8 mouse cellular contexts compared by ENCODE assay signal in genomic region chr5:147758640-147759319, GRCm38 (mm10). TPM values are rescaled to one million over a fixed set of nuclear protein-coding genes. Genes with fewer than 3 reads are reported as not detected.
DNase-seq lines count a peak whose midpoint lies in the region; ATAC-seq and TF ChIP-seq lines count a peak whose summit lies in the region.

No protein-coding gene starts in this region.

- no peaks in the 10 kb centered on the region for H3K9me3 ChIP-seq in kidney, postnatal 0 days (replicated peaks; ENCODE audit: low read length)

- H3K27me3 ChIP-seq in kidney, postnatal 0 days (ENCODE audit: insufficient read depth, low read length), result no peaks in the 10 kb centered on the region

- H3K4me2 ChIP-seq in kidney, postnatal 0 days (ENCODE audit: low read length), result peak overlapping the region; percentile 47

- 55% methylated on average over 9 of the region's 9 CpGs for WGBS in kidney, postnatal 0 days
- 17% methylated on average over 9 of the region's 9 CpGs for WGBS in bone marrow, adult 2 months

- H3K4me3 ChIP-seq in kidney, postnatal 0 days (replicated peaks; ENCODE audit: low read depth, low read length), result peak overlapping the region; percentile 4
- H3K4me3 ChIP-seq in bone marrow, adult 2 months (replicated peaks; ENCODE audit: control insufficient read depth, low read depth, low read length), result peak overlapping the region; percentile 56

- H3K27ac ChIP-seq in kidney, postnatal 0 days, result 0 out of 2 replicates have a peak overlapping the region, but pooled peaks have one; percentile 3
- H3K27ac ChIP-seq in bone marrow, adult 2 months (ENCODE audit: control insufficient read depth, insufficient read depth, low read depth, low read length, poor library complexity), result peak overlapping the region; percentile 52

- 0 out of 2 replicates have a peak overlapping the region, but pooled peaks have one; percentile 20 for H3K9ac ChIP-seq in kidney, postnatal 0 days (ENCODE audit: low read depth, low read length)

- TF ChIP-seq POLR2A in bone marrow, adult 2 months (IDR thresholded peaks at IDR 0.05; ENCODE audit: borderline replicate concordance, control insufficient read depth, low read depth, low read length), result no peak

- no peaks in the 10 kb centered on the region for H3K4me1 ChIP-seq in kidney, postnatal 0 days (replicated peaks; ENCODE audit: insufficient read depth, low read length)
- peaks cover 2% of the 10 kb centered on the region; the same call in 1 of the 2 replicates for H3K4me1 ChIP-seq in bone marrow, adult 2 months (ENCODE audit: control insufficient read depth, insufficient read depth, low read length)

- no peaks in the 10 kb centered on the region for H3K36me3 ChIP-seq in kidney, postnatal 0 days (ENCODE audit: insufficient read depth, low read length)

- no peak for ATAC-seq in kidney, postnatal 0 days (replicated peaks; ENCODE audit: low FRiP score, low read depth)
- ATAC-seq in hematopoietic stem cell, adult 5-6 weeks (replicated peaks in 1 of 2; ENCODE audit: insufficient read depth in 1 of 2, low FRiP score in 2 of 2, low TSS enrichment in 1 of 2, low read depth in 1 of 2, poor library complexity in 2 of 2, severe bottlenecking in 2 of 2), result peak; percentile 25 to 49; a peak in 1 of 4 replicates
- peak; percentile 68 for ATAC-seq in megakaryocyte, adult 5-6 weeks (ENCODE audit: poor library complexity, severe bottlenecking)
- no peak for ATAC-seq in cerebellum, adult (ENCODE audit: insufficient number of reproducible peaks, low FRiP score, low TSS enrichment)

- TF ChIP-seq CTCF in kidney, postnatal 0 days (IDR thresholded peaks at IDR 0.05; ENCODE audit: low read depth), result no peak
- TF ChIP-seq CTCF in bone marrow, adult 2 months (IDR thresholded peaks at IDR 0.05; ENCODE audit: control insufficient read depth, insufficient read depth, low read length), result no peak

- no peak for DNase-seq in kidney, postnatal 0 days (ENCODE audit: low spot score)
- DNase-seq in kidney, postnatal 10 days, result no peak
- no peak for DNase-seq in embryo, embryonic 10 days (ENCODE audit: low spot score)
- DNase-seq in right cerebral cortex, postnatal 36 days (ENCODE audit: low spot score in 2 of 2), result no peak

RNA-seq across cellular contexts. Expression of gene Flt1, which starts 33.0 kb away (rescaled TPM):
- 10.3 and 10.9 TPM in 2 replicates for polyA plus RNA-seq in kidney, postnatal 0 days (2015; fragmentation: Nextera tagmentation; extraction: Ambion mirVana)
- polyA plus RNA-seq in bone marrow, adult 2 months (2011; ENCODE audit: insufficient read depth, insufficient read length, low replicate concordance, missing spikeins), result 1.7 and 5.1 TPM in 2 replicates
- 0.05 and 0.44 TPM in 2 replicates for total RNA-seq in hematopoietic stem cell, adult 5-6 weeks (2017)
- total RNA-seq in megakaryocyte, adult 5-6 weeks (2015), result 2.1 and 2.3 TPM in 2 replicates
- 2.9 and 5.3 TPM in 2 replicates for total RNA-seq in megakaryocyte, adult 5-6 weeks (2017)

Comparison
In these comparisons a context has a peak if more than half of its experiments do, and no peak if none do; other contexts are left out.
1. ATAC-seq: peak in hematopoietic stem cell, adult 5-6 weeks (2 of 2) and megakaryocyte, adult 5-6 weeks (single experiment); none in kidney, postnatal 0 days (single experiment) and cerebellum, adult (single experiment).